ENCODE assay signal across 9 mouse cellular contexts in genomic region chr3:103802861-103803260, GRCm38 (mm10). TPM values are rescaled to one million over a fixed set of nuclear protein-coding genes. Genes with fewer than 3 reads are reported as not detected.
DNase-seq lines count a peak whose midpoint lies in the region; ATAC-seq and TF ChIP-seq lines count a peak whose summit lies in the region.
"Had no signal": no experiment of that assay in that cellular context is flagged by ENCODE, and none has a peak within 500 bp of the region (broad histone marks: within the 10 kb centered on the region; RNA-seq: fewer than 3 reads in every experiment).

No protein-coding gene starts in this region.

- no peak overlapping the region for H3K9ac ChIP-seq in heart, embryonic 11.5 days (ENCODE audit: low read depth, low read length)

- peaks cover 16% of the 10 kb centered on the region for H3K36me3 ChIP-seq in heart, embryonic 11.5 days (ENCODE audit: control insufficient read depth, insufficient read depth, low read length)

- peak overlapping the region; percentile 85 for H3K27ac ChIP-seq in left cerebral cortex, adult 2 months
- peak overlapping the region; percentile 22 for H3K27ac ChIP-seq in heart, embryonic 11.5 days (ENCODE audit: low read depth, low read length)

- no peak for TF ChIP-seq CTCF in left cerebral cortex, adult 2 months (IDR thresholded peaks at IDR 0.05)

- intact Hi-C loops in left cerebral cortex, adult 2 months (cut with DNase I): no loop called here
- intact Hi-C loops in left cerebral cortex, postnatal 4 days (cut with DNase I): no loop called here

- DNase-seq in left cerebral cortex, adult 2 months (ENCODE audit: extremely low spot score in 1 of 2, low spot score in 2 of 2): no peak
- no peak for DNase-seq in left cerebral cortex, postnatal 4 days
- peak; percentile 58 to 70 for DNase-seq in kidney, postnatal 25 days
- DNase-seq in thymus, postnatal 10 days (ENCODE audit: low spot score in 2 of 2): peak; percentile 18 to 28
- DNase-seq in frontal cortex, postnatal 25 days (ENCODE audit: low spot score in 2 of 2): no peak
- no peak for DNase-seq in embryo, embryonic 10 days (ENCODE audit: low spot score)
- DNase-seq in ovary, adult 18-20 months (ENCODE audit: low spot score): no peak

- no peak overlapping the region for H3K4me2 ChIP-seq in heart, embryonic 11.5 days

- H3K4me3 ChIP-seq in left cerebral cortex, adult 2 months: no peak overlapping the region
- no peak overlapping the region for H3K4me3 ChIP-seq in heart, embryonic 11.5 days (ENCODE audit: low read depth, low read length)

- peaks cover 6% of the 10 kb centered on the region; the same call in 1 of the 2 replicates for H3K4me1 ChIP-seq in heart, embryonic 11.5 days (ENCODE audit: control insufficient read depth, insufficient read depth, low read length)

- H3K27me3 ChIP-seq in heart, embryonic 11.5 days (ENCODE audit: control insufficient read depth, insufficient read depth, low read length): no peaks in the 10 kb centered on the region

- no peak for ATAC-seq in heart, embryonic 11.5 days (replicated peaks; ENCODE audit: insufficient number of reproducible peaks, low FRiP score, low TSS enrichment)

- 84% methylated on average over 8 of the region's 8 CpGs for WGBS in heart, embryonic 11.5 days (ENCODE audit: insufficient replicate concordance)

- no peaks in the 10 kb centered on the region for H3K9me3 ChIP-seq in heart, embryonic 11.5 days (replicated peaks; ENCODE audit: control insufficient read depth, low read length)

RNA-seq across cellular contexts. Expression of gene Dclre1b, which starts 6.4 kb away (rescaled TPM):
- total RNA-seq in left cerebral cortex, adult 2 months (2021): 1 to 10 TPM; 7.7 to 8.2 TPM
- 10 to 100 TPM; 10.3 to 10.7 TPM for total RNA-seq in left cerebral cortex, postnatal 4 days (2021)
- 23.4 and 27.5 TPM in 2 replicates for polyA plus RNA-seq in heart, embryonic 11.5 days (2014; fragmentation: Nextera tagmentation; extraction: Ambion mirVana)

RNA-seq across cellular contexts. Expression of gene Ap4b1, which starts 6.5 kb away (rescaled TPM):
- total RNA-seq in left cerebral cortex, adult 2 months (2021): 10 to 100 TPM; 14.8 to 15.8 TPM
- total RNA-seq in left cerebral cortex, postnatal 4 days (2021): 10 to 100 TPM; 14.0 to 16.7 TPM
- 17.5 and 20.4 TPM in 2 replicates for polyA plus RNA-seq in heart, embryonic 11.5 days (2014; fragmentation: Nextera tagmentation; extraction: Ambion mirVana)

RNA-seq across cellular contexts. Expression of gene Gm43064, which starts 6.5 kb away (rescaled TPM):
- total RNA-seq in left cerebral cortex, adult 2 months (2021): under 1 TPM; 0.27 to 0.87 TPM
- total RNA-seq in left cerebral cortex, postnatal 4 days (2021): not detected
- 0.18 and 0.19 TPM in 2 replicates for polyA plus RNA-seq in heart, embryonic 11.5 days (2014; fragmentation: Nextera tagmentation; extraction: Ambion mirVana)
- total RNA-seq: common myeloid progenitor, adult 5-6 weeks had no signal

RNA-seq across cellular contexts. Expression of gene Hipk1, which starts 11.5 kb away (rescaled TPM):
- 100 to 1,000 TPM; 124 to 128 TPM for total RNA-seq in left cerebral cortex, adult 2 months (2021)
- 10 to 100 TPM; 66.7 to 69.9 TPM for total RNA-seq in left cerebral cortex, postnatal 4 days (2021)
- 12.2 and 12.7 TPM in 2 replicates for polyA plus RNA-seq in heart, embryonic 11.5 days (2014; fragmentation: Nextera tagmentation; extraction: Ambion mirVana)

RNA-seq across cellular contexts. Expression of gene Bcl2l15, which starts 29.5 kb away (rescaled TPM):
- total RNA-seq in left cerebral cortex, adult 2 months (2021): 1 to 10 TPM; 1.3 to 1.8 TPM
- under 1 TPM in 1 of 2 experiments, not detected in 1; 0.76 TPM for total RNA-seq in left cerebral cortex, postnatal 4 days (2021)
- polyA plus RNA-seq in heart, embryonic 11.5 days (2014; fragmentation: Nextera tagmentation; extraction: Ambion mirVana): 0.36 and 0.66 TPM in 2 replicates

Comparison
In these comparisons a context has a peak if more than half of its experiments do, and no peak if none do; other contexts are left out.
1. DNase-seq: peak in kidney, postnatal 25 days (2 of 2) and thymus, postnatal 10 days (2 of 2); none in left cerebral cortex, adult 2 months (0 of 2), left cerebral cortex, postnatal 4 days (single experiment), frontal cortex, postnatal 25 days (0 of 2), embryo, embryonic 10 days (single experiment) and ovary, adult 18-20 months (single experiment).